Mouse (Mus musculus): ENCODE measurements around the gene Pdzk1ip1. TPM values are rescaled to one million over a fixed set of nuclear protein-coding genes. Genes with fewer than 3 reads are reported as not detected.

Gene Pdzk1ip1
- polyA plus RNA-seq, 1 experiment from 2014 or later = 8.6 TPM

DNA sequence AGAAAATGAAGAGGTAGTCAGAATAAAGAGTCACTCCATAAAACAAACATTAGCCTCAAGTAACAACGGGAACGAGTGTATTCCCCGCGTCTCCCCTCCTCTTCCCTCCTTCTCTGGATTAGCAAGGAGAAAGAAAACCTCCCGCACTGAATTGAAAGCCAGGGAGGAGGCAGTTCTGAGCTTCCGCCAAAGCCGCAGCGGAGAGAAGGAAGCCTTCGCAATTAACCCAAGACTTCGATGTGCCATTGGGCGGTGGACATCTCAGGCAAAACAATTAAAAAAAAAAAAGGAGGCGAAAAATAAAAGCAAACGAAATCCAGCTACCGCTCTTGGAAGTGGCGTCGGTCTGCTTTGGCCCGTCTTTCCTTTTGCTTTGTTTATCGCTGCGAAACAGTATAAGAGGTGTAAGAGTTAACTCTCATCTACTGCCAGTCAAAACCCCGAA lies 30.2 kb upstream of the Pdzk1ip1 start:
- Histone ChIP-seq H3K36me3 (no peaks in the 10 kb centered on the region), H3K9ac (no peak overlapping the region), H3K4me3 (peak overlapping the region; percentile 40), H3K9me3 (no peaks in the 10 kb centered on the region), H3K4me2 (replicated peaks) (0 out of 2 replicates have a peak overlapping the region, but pooled peaks have one; percentile 0), H3K4me1 (peaks cover 19% of the 10 kb centered on the region), H3K27ac (no peak overlapping the region), H3K27me3 (peaks cover 100% of the 10 kb centered on the region)
- ATAC-seq (ENCODE audit: low FRiP score, low read depth) = no peak
- WGBS = under 1% methylated on average over 20 of the region's 20 CpGs

DNA sequence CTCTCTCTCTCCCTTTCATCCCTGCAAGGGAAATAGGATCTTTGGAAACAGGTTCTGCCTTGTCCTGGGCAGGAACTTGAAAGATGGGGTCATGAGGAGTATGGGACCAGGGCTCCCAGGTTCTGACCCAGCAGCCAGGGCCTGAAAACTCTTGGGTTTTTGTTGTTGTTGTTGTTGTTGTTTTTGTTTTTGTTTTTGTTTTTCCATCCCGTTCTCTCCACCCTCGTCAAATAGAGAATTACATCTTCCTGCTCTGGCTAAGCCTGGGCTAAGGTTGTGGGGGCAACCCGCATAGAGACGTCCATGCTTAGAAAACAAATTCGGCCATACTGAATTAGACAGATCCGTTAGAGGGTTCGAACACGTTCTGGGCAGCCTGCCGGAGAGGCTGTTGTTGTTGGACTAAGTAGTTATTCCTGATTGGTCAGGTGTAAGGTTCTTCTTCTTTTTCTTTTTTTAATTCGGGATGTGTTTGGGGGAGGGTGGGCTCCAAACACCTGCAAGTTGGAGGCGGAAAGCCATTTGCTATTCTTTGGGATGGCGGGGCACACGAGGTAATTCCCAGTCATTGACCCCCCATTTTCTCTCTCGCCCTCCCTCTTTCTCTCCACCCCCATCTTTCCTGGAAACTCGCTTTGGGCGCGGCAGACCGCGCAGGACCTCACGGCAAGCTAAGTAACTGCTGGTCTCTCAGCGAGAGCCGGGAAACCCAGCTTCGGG lies 29.5 kb upstream of the Pdzk1ip1 start:
- Histone ChIP-seq H3K9ac (no peak overlapping the region), H3K27me3 (peaks cover 100% of the 10 kb centered on the region), H3K4me2 (replicated peaks) (0 out of 2 replicates have a peak overlapping the region, but pooled peaks have one; percentile 0), H3K4me3 (peak overlapping the region; percentile 40), H3K9me3 (no peaks in the 10 kb centered on the region), H3K36me3 (no peaks in the 10 kb centered on the region), H3K4me1 (peaks cover 21% of the 10 kb centered on the region), H3K27ac (no peak overlapping the region)
- no peak for ATAC-seq (ENCODE audit: low FRiP score, low read depth)
- 1% methylated on average over 23 of the region's 23 CpGs for WGBS

GRCm38 (mm10) chr4:115059871-115060270 lies 28.6 kb upstream of the Pdzk1ip1 start:
- Histone ChIP-seq H3K27ac (no peak overlapping the region), H3K9me3 (no peaks in the 10 kb centered on the region), H3K9ac (no peak overlapping the region), H3K4me1 (peaks cover 21% of the 10 kb centered on the region), H3K4me2 (replicated peaks) (peak overlapping the region; percentile 12; the same call in 1 of the 2 replicates), H3K27me3 (peaks cover 100% of the 10 kb centered on the region), H3K4me3 (peak overlapping the region; percentile 20), H3K36me3 (no peaks in the 10 kb centered on the region)
- no peak for ATAC-seq (ENCODE audit: low FRiP score, low read depth)
- WGBS = 9% methylated on average over 12 of the region's 12 CpGs

GRCm38 (mm10) chr4:115060753-115061152 lies 27.8 kb upstream of the Pdzk1ip1 start:
- H3K9ac ChIP-seq = no peak overlapping the region
- H3K4me2 ChIP-seq (replicated peaks) = 0 out of 2 replicates have a peak overlapping the region, but pooled peaks have one; percentile 12
- no peak for ATAC-seq (ENCODE audit: low FRiP score, low read depth)
- no peaks in the 10 kb centered on the region for H3K36me3 ChIP-seq
- H3K4me3 ChIP-seq = no peak overlapping the region
- H3K27ac ChIP-seq = no peak overlapping the region
- peaks cover 100% of the 10 kb centered on the region for H3K27me3 ChIP-seq
- no peaks in the 10 kb centered on the region for H3K9me3 ChIP-seq
- H3K4me1 ChIP-seq = peaks cover 21% of the 10 kb centered on the region
- WGBS = 13% methylated on average over 3 of the region's 3 CpGs

GRCm38 (mm10) chr4:115062540-115062874 lies 26.0 kb upstream of the Pdzk1ip1 start:
- Histone ChIP-seq H3K9ac (no peak overlapping the region), H3K4me3 (peak overlapping the region; percentile 55), H3K4me2 (replicated peaks) (peak overlapping the region; percentile 95), H3K4me1 (peaks cover 12% of the 10 kb centered on the region), H3K27ac (no peak overlapping the region), H3K9me3 (no peaks in the 10 kb centered on the region), H3K27me3 (peaks cover 100% of the 10 kb centered on the region), H3K36me3 (no peaks in the 10 kb centered on the region)
- ATAC-seq (ENCODE audit: low FRiP score, low read depth) = no peak
- WGBS = 0% methylated on average over 9 of the region's 9 CpGs

DNA sequence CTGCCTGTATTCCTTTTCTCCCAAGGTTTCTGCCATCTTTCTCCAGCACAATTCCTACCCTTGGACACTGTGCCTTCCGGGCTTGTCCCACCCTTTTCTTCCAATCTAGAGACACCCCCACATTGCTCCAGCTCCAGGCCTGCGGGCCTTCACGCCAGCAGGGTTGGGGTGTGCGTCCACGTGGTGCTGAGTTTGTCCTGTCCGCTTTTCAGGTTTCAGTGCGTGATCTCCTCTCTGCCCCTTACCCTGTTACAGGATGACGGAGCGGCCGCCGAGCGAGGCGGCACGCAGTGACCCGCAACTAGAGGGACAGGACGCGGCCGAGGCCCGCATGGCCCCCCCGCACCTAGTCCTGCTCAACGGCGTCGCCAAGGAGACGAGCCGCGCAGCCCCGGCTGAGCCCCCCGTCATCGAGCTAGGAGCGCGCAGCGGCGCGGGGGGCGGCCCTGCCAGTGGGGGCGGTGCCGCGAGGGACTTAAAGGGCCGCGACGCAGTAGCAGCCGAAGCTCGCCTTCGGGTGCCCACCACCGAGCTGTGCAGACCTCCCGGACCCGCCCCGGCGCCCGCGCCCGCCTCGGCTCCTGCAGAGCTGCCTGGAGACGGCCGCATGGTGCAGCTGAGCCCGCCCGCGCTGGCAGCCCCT lies 25.5 kb upstream of the Pdzk1ip1 start:
- H3K4me2 ChIP-seq (replicated peaks) = peak overlapping the region; percentile 95
- under 1% methylated on average over 57 of the region's 58 CpGs for WGBS
- H3K9me3 ChIP-seq = no peaks in the 10 kb centered on the region
- H3K9ac ChIP-seq = peak overlapping the region; percentile 62
- no peaks in the 10 kb centered on the region for H3K36me3 ChIP-seq
- peak; percentile 80 for ATAC-seq (ENCODE audit: low FRiP score, low read depth)
- H3K4me3 ChIP-seq = peak overlapping the region; percentile 55
- no peak overlapping the region for H3K27ac ChIP-seq
- H3K4me1 ChIP-seq = peaks cover 8% of the 10 kb centered on the region
- H3K27me3 ChIP-seq = peaks cover 100% of the 10 kb centered on the region

DNA sequence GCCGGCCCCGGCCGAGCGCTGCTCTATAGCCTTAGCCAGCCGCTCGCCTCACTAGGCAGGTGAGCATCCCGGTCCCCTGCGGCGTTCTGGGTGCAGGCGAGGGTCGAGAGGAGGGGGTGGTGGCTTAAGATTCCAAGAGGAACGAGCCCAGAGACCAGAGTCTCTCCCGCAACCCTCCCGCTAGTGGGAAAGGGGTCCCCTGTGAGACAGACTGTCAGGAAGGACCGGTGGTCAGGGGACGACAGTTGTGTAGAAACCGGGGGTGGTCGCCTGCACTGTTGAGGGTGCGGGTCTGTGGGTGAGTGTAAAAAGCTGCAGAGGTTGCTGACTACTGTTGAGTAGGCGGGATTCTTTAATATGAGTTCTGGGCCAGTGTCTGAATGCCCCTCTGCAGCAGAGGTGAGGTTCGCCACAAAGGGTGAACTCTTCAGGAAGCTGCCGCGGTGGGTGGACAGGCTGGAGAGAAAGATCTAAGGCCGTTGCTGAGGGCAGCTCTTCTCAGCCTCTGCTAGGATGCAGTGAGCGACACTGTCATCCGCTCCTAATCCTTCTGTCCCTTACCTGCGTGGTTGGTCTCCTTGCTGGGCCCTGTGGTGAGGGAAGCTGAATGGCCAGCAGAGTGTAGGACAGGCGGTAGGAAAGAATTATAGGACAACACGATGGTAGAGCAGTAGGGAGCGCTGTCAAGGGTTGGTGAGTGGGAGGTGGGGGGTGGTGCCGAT lies 24.8 kb upstream of the Pdzk1ip1 start:
- peak overlapping the region; percentile 95 for H3K4me2 ChIP-seq (replicated peaks)
- no peak overlapping the region for H3K27ac ChIP-seq
- ATAC-seq (ENCODE audit: low FRiP score, low read depth) = peak; percentile 7; the same call in 1 of the 2 replicates
- H3K27me3 ChIP-seq = peaks cover 100% of the 10 kb centered on the region
- no peaks in the 10 kb centered on the region for H3K9me3 ChIP-seq
- WGBS = 2% methylated on average over 31 of the region's 31 CpGs
- H3K36me3 ChIP-seq = no peaks in the 10 kb centered on the region
- peak overlapping the region; percentile 62 for H3K9ac ChIP-seq
- peaks cover 8% of the 10 kb centered on the region for H3K4me1 ChIP-seq
- peak overlapping the region; percentile 55 for H3K4me3 ChIP-seq

DNA sequence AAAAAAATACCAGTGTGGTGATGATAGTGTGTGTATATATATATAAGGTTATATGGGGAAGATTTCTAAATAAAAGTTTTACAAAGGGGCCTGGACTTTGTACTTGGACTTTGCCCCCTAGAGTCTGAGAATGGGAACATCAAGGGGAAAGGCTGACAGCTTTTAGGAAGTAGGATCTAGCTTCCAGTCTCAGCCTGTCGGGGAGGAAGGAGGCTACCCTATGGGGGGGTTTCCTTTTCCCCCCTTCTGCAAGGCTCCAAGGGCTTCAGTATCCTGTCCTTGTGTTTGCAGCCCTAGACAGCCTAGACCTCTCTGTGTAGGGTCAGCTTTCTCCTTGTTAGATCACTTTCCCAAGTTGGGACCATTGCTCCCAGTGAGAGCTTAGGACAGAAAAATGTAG lies 16.8 kb upstream of the Pdzk1ip1 start:
- peaks cover 39% of the 10 kb centered on the region for H3K27me3 ChIP-seq
- H3K4me2 ChIP-seq (replicated peaks) = no peak overlapping the region
- ATAC-seq (ENCODE audit: low FRiP score, low read depth) = no peak
- H3K4me1 ChIP-seq = no peaks in the 10 kb centered on the region
- no peak overlapping the region for H3K9ac ChIP-seq
- H3K27ac ChIP-seq = no peak overlapping the region
- H3K36me3 ChIP-seq = no peaks in the 10 kb centered on the region
- 44% methylated on average over 1 of the region's 1 CpGs for WGBS
- no peak overlapping the region for H3K4me3 ChIP-seq
- H3K9me3 ChIP-seq = no peaks in the 10 kb centered on the region

DNA sequence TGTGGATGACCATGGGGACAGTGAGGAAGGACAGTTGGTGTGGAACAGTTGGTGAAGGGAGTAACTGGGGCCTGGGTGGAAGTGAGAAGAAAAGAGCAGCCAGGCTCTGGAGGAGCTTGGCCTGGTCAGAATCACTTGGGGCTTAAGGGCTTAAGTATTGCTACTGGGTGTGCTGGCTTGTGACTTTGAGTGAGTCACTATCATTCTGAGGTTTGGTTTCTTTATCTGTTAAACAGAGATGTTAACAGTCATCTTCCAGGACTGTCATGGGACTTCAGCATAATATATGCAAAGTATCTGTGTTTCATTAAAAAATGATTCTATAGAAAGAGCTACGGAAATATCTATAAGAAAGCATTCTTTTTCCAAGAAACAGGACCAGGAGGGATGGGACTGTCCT lies 13.7 kb upstream of the Pdzk1ip1 start:
- H3K27me3 ChIP-seq = peaks cover 10% of the 10 kb centered on the region; the same call in 1 of the 2 replicates
- H3K9ac ChIP-seq = no peak overlapping the region
- no peak overlapping the region for H3K27ac ChIP-seq
- H3K4me2 ChIP-seq (replicated peaks) = no peak overlapping the region
- no peak overlapping the region for H3K4me3 ChIP-seq
- H3K36me3 ChIP-seq = no peaks in the 10 kb centered on the region
- ATAC-seq (ENCODE audit: low FRiP score, low read depth) = no peak
- no peaks in the 10 kb centered on the region for H3K9me3 ChIP-seq
- WGBS = 81% methylated on average over 1 of the region's 1 CpGs
- H3K4me1 ChIP-seq = peaks cover 5% of the 10 kb centered on the region; the same call in 1 of the 2 replicates

- no peak overlapping the region for H3K27ac ChIP-seq
- no peak overlapping the region for H3K4me2 ChIP-seq (replicated peaks)
- H3K27me3 ChIP-seq = 0 out of 2 replicates have a peak, but pooled peaks cover 6% of the 10 kb centered on the region
- no peaks in the 10 kb centered on the region for H3K9me3 ChIP-seq
- H3K36me3 ChIP-seq = no peaks in the 10 kb centered on the region
- no peak overlapping the region for H3K4me3 ChIP-seq
- H3K9ac ChIP-seq = no peak overlapping the region
- ATAC-seq (ENCODE audit: low FRiP score, low read depth) = 0 out of 2 replicates have a peak, but pooled peaks have one; percentile 25
- H3K4me1 ChIP-seq = peaks cover 5% of the 10 kb centered on the region; the same call in 1 of the 2 replicates
- WGBS = 39% methylated on average over 3 of the region's 3 CpGs
These were observed 13.1 kb upstream of the Pdzk1ip1 start for GRCm38 (mm10) chr4:115075204-115075915.

GRCm38 (mm10) chr4:115078892-115079820 lies 9.4 kb upstream of the Pdzk1ip1 start:
- Histone ChIP-seq H3K9ac (no peak overlapping the region), H3K4me2 (replicated peaks) (no peak overlapping the region), H3K27me3 (peaks cover 4% of the 10 kb centered on the region), H3K36me3 (no peaks in the 10 kb centered on the region), H3K27ac (no peak overlapping the region), H3K4me1 (peaks cover 5% of the 10 kb centered on the region; the same call in 1 of the 2 replicates), H3K4me3 (no peak overlapping the region), H3K9me3 (no peaks in the 10 kb centered on the region)
- ATAC-seq (ENCODE audit: low FRiP score, low read depth) = no peak
- WGBS = 32% methylated on average over 10 of the region's 10 CpGs
